Mouse (Mus musculus) heart, adult 2 months (tissue): ENCODE measurements around the gene Prrc2a.

ENCODE experiments used
- CTCF ChIP-seq: fragments of 200-600 bp; IDR thresholded peaks from 2 replicates; pipeline ENCODE4 v1.8.1; 2022; ENCODE audit warnings: antibody characterized with exemption, mild to moderate bottlenecking, moderate library complexity
- EP300 ChIP-seq: fragments of 200-500 bp; IDR thresholded peaks from 2 replicates; pipeline ENCODE4 v1.6.1; 2011; ENCODE audit warnings: low read depth, low read length, control low read depth; ENCODE audit not compliant: insufficient read depth
- POLR2A ChIP-seq: fragments of 200-500 bp; IDR thresholded peaks from 2 replicates; pipeline ENCODE4 v1.6.1; 2011; ENCODE audit warnings: mild to moderate bottlenecking, low read depth, low read length, control low read depth; ENCODE audit not compliant: insufficient read depth

GRCm38 (mm10) chr17:35213071-35213470, 48.4 kb upstream of the Prrc2a start:
- TF ChIP-seq CTCF = no peak
- TF ChIP-seq POLR2A = no peak
- no peak for TF ChIP-seq EP300
